Mouse (Mus musculus) ES-Bruce4 (cell line): ENCODE measurements around the gene Hmga1. TPM values are rescaled to one million over a fixed set of nuclear protein-coding genes. Genes with fewer than 3 reads are reported as not detected.

Experiments used
- H3K27ac ChIP-seq: 2 replicates; pipeline ENCODE4 v1.5.1; 2012; ENCODE audit warnings: low read length, inconsistent platforms; ENCODE audit not compliant: insufficient read depth
- H3K27me3 ChIP-seq: 2 replicates; pipeline ENCODE4 v1.6.1; 2012; ENCODE audit warnings: mild to moderate bottlenecking, low read length, inconsistent platforms; ENCODE audit not compliant: control insufficient read depth, poor library complexity, insufficient read depth, severe bottlenecking
- H3K36me3 ChIP-seq: 2 replicates; pipeline ENCODE4 v1.6.1; 2012; ENCODE audit warnings: inconsistent platforms, mild to moderate bottlenecking, low read length, moderate library complexity; ENCODE audit not compliant: control insufficient read depth, poor library complexity, insufficient read depth, severe bottlenecking
- H3K4me1 ChIP-seq: one replicate; pipeline ENCODE4 v1.8.1; 2011; ENCODE audit warnings: low read length; ENCODE audit not compliant: control insufficient read depth, insufficient read depth
- H3K4me3 ChIP-seq: 2 replicates; pipeline ENCODE4 v1.5.1; 2011; ENCODE audit warnings: low read depth, mild to moderate bottlenecking, low read length
- H3K9ac ChIP-seq: 2 replicates; pipeline ENCODE4 v1.6.1; 2012; ENCODE audit warnings: low read depth, mild to moderate bottlenecking, inconsistent platforms; ENCODE audit not compliant: poor library complexity, severe bottlenecking
- H3K9me3 ChIP-seq: replicated peaks from 2 replicates; pipeline ENCODE4 v1.6.1; 2012; ENCODE audit warnings: mild to moderate bottlenecking, low read length, inconsistent platforms; ENCODE audit not compliant: control insufficient read depth, poor library complexity, insufficient read depth, severe bottlenecking
- CTCF ChIP-seq: IDR thresholded peaks from one replicate; pipeline ENCODE4 v1.8.1; 2011; ENCODE audit warnings: low read depth, low read length
- EP300 ChIP-seq: IDR thresholded peaks from 2 replicates; pipeline ENCODE4 v1.6.1; 2011; ENCODE audit warnings: low read depth, low read length; ENCODE audit not compliant: insufficient read depth
- POLR2A ChIP-seq: IDR thresholded peaks from one replicate; pipeline ENCODE4 v1.8.1; 2011; ENCODE audit warnings: low read length; ENCODE audit not compliant: insufficient read depth
- polyA plus RNA-seq: library from polyadenylated mRNA; stranded (reverse); fragments of >200 nt; gene quantifications from 2 replicates; pipeline ENCODE4 v1.2.4, GENCODE M21; 2011; ENCODE audit warnings: low read depth; ENCODE audit not compliant: missing spikeins, insufficient read depth, insufficient read length

Gene Hmga1
- polyA plus RNA-seq, 1 experiment = 933 TPM

DNA sequence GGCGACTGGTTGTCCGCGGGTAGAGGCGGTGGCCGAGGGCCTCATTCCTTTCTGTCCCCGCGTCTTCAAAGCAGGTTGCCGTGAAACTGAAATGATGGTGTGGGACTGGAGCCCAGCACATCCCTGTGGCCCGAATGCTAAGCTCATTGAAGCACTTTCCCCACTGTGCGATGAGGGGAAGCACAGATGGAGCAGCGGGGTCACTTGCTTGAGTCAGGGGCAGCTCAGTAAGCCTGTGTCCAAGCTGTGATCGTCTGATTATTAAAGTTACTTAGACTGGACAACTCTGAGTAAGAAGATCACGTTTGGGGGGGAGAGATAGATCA is 9.6 kb downstream of the Hmga1 start:
- Histone ChIP-seq H3K9me3 (no peaks in the 10 kb centered on the region), H3K4me1 (no peaks in the 10 kb centered on the region), H3K27ac (no peak overlapping the region), H3K27me3 (no peaks in the 10 kb centered on the region), H3K4me3 (peak overlapping the region; percentile 78), H3K9ac (peak overlapping the region; percentile 56), H3K36me3 (peaks cover 12% of the 10 kb centered on the region)
- TF ChIP-seq POLR2A = no peak
- TF ChIP-seq CTCF = no peak
- no peak for TF ChIP-seq EP300

DNA sequence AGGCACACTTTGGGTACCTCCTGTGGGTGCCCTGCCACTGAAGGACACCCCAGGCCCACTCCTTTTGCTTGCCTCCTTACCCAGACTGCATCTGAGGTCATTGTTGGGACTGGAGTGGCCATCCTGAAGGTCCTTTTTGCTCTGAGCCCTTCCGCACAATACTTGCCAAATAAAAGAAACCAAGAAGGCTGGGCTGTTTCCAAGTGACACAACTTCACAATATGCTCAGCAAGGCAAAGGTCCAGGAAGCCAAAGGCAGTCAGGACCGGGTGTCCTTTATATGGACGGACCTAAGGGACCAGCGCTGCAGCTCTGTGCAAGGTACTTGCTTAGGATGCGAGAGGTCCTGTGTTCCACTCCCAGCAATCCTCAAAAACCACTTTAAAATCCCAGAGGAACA is 11.9 kb downstream of the Hmga1 start:
- H3K27me3 ChIP-seq = no peaks in the 10 kb centered on the region
- H3K36me3 ChIP-seq = no peaks in the 10 kb centered on the region
- H3K9me3 ChIP-seq = no peaks in the 10 kb centered on the region
- TF ChIP-seq CTCF = no peak
- TF ChIP-seq POLR2A = no peak
- no peak for TF ChIP-seq EP300
- no peak overlapping the region for H3K9ac ChIP-seq
- H3K4me3 ChIP-seq = no peak overlapping the region
- no peaks in the 10 kb centered on the region for H3K4me1 ChIP-seq
- no peak overlapping the region for H3K27ac ChIP-seq

DNA sequence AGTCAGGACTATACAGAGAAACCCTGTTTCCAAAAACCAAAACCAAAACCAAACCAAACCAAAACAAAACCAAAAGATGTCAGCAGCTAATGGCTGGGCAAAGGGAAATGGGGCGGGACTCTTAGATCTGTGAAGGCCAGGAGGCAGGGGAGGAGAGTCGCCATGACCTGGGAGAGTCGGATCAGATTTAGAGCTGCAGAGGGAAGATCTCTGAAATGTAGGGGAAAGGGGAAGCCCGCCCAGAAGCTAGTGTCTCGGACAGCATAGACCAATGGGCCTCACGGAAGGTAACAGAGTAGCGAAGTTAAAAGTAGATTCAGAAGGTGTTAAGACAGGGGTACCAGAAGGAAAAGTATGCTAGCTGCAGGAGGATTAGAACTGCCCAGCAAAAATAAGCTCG is 15.0 kb downstream of the Hmga1 start:
- Histone ChIP-seq H3K27me3 (no peaks in the 10 kb centered on the region), H3K36me3 (no peaks in the 10 kb centered on the region), H3K4me1 (no peaks in the 10 kb centered on the region), H3K4me3 (no peak overlapping the region), H3K27ac (no peak overlapping the region), H3K9ac (no peak overlapping the region), H3K9me3 (no peaks in the 10 kb centered on the region)
- TF ChIP-seq POLR2A (no peak), CTCF (no peak), EP300 (no peak)

DNA sequence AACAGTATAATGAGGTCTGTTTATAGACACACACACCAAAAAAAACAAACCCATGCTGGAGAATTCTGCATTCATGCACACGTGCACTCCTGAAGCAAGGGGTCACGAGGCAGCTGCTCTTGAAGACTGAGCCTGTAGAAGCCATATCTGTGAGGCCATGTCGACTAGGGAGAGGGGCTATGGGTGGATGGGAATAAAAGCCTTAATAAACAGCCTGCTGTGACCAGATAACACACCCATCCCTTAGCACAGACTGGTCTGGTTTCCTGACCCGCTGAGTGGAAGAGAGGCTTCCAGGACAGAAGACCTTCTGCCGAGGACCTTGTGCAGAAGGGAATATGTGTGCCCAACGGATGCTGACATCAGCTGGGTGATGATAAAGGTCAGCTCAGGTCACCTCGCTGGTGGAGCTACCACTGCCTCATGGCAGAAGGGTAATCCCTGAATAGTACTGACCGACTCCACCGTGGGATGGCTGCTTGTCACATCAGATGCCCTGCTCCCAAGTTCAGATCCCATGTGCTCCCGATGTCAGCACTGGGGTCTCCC is 17.5 kb downstream of the Hmga1 start:
- H3K4me3 ChIP-seq = no peak overlapping the region
- no peaks in the 10 kb centered on the region for H3K27me3 ChIP-seq
- TF ChIP-seq EP300 = no peak
- TF ChIP-seq POLR2A = no peak
- no peak for TF ChIP-seq CTCF
- no peak overlapping the region for H3K27ac ChIP-seq
- no peaks in the 10 kb centered on the region for H3K9me3 ChIP-seq
- no peaks in the 10 kb centered on the region for H3K36me3 ChIP-seq
- H3K9ac ChIP-seq = no peak overlapping the region
- no peaks in the 10 kb centered on the region for H3K4me1 ChIP-seq

DNA sequence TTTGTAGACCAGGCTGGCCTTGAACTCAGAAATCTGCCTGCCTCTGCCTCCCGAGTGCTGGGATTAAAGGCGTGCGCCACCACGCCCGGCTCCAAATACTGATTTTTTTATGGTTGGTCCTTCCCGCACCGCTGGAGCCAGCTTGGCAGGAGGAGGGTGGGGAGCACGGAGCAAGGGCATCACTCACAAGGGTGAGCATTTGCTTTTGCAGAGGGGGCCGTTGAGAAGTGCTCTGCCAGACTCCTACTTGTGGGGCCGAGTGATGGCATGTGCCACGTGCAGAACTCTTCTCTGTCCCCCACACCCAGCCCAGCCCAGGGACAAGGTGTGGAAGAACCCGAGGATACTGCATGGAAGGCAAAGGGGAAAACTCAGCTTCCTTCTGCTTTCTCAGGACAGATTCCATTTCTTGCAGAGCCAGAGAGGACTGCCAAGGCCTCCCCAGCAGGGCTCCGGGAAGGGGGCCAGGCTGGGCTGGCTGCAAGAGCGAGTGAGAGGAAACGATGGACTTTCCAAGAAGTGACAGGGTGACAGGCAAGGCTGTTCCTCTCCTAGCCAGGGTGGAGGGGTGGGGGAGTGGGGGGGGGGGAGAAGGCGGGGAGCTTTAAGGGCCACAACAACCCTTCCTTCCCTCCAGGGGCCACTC is 18.3 kb downstream of the Hmga1 start:
- H3K36me3 ChIP-seq = no peaks in the 10 kb centered on the region
- TF ChIP-seq POLR2A (no peak), EP300 (no peak), CTCF (no peak)
- H3K27ac ChIP-seq = no peak overlapping the region
- no peak overlapping the region for H3K9ac ChIP-seq
- no peaks in the 10 kb centered on the region for H3K9me3 ChIP-seq
- H3K27me3 ChIP-seq = no peaks in the 10 kb centered on the region
- no peaks in the 10 kb centered on the region for H3K4me1 ChIP-seq
- no peak overlapping the region for H3K4me3 ChIP-seq

DNA sequence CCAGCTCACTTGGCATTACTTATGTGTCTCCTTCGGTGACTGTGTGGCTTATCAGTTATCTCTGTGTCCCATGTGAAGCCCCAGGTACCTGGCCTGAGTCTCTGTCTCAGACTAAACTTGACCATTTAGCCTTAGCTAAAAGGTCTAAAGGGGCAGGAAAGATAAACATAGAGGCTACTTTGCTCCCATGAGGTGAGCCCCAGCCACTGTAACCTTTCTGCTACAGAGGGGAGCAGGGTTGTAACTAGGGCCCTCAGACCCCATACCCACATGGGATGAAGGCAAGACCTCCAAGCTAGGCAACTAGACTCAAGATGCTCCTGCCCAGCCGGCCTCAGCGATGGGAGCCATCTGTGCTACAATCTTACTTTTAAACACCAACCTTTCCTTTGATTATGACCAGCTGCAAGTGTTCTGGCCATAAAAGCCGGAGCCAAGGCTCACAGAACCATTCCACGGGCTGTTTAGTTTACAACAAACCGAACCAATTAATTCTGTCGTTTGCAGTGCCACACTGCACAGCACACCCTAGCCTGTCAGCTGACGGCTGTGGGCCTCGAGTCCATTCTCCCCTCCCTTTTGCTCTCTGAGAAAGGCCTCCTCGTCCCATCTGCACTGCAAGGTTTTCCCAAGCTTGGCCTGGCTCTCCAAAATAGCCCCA is 18.9 kb downstream of the Hmga1 start:
- H3K36me3 ChIP-seq = no peaks in the 10 kb centered on the region
- no peak for TF ChIP-seq EP300
- TF ChIP-seq CTCF = no peak
- no peak for TF ChIP-seq POLR2A
- H3K27me3 ChIP-seq = no peaks in the 10 kb centered on the region
- peaks cover 2% of the 10 kb centered on the region for H3K4me1 ChIP-seq
- H3K27ac ChIP-seq = no peak overlapping the region
- H3K9ac ChIP-seq = no peak overlapping the region
- no peaks in the 10 kb centered on the region for H3K9me3 ChIP-seq
- no peak overlapping the region for H3K4me3 ChIP-seq
